Comparison of ENCODE assay signal across 14 mouse cellular contexts in genomic region chr3:20131350-20131720, GRCm38 (mm10). TPM values are rescaled to one million over a fixed set of nuclear protein-coding genes. Genes with fewer than 3 reads are reported as not detected.
A peak's percentile ranks its signal among the peaks of the same experiment; 100 is the strongest.
DNase-seq lines count a peak whose midpoint lies in the region; ATAC-seq and TF ChIP-seq lines count a peak whose summit lies in the region.
"Had no signal": no experiment of that assay in that cellular context is flagged by ENCODE, and none has a peak within 500 bp of the region (broad histone marks: within the 10 kb centered on the region; RNA-seq: fewer than 3 reads in every experiment).

No protein-coding gene starts in this region.

- no peak for ATAC-seq in heart, embryonic 14.5 days (ENCODE audit: insufficient number of reproducible peaks, insufficient read depth, low FRiP score, low read depth)
- ATAC-seq in heart, postnatal 0 days (ENCODE audit: insufficient read depth, low read depth), result no peak

- no peak for DNase-seq in heart, postnatal 4 days
- peak; percentile 71 for DNase-seq in NIH3T3 (ENCODE audit: low read depth)
- no peak for DNase-seq in heart, postnatal 0 days (ENCODE audit: low spot score)
- DNase-seq in lung, postnatal 36 days, result peak; percentile 65
- DNase-seq in right cerebral cortex, adult 18-20 months, result no peak
- DNase-seq in gastrocnemius, postnatal 25 days, result no peak
- DNase-seq: adrenal gland, postnatal 25 days; cerebellum, postnatal 14 days; liver, embryonic 13.5 days; thymus, postnatal 14 days had no signal

- H3K9ac ChIP-seq in heart, embryonic 14.5 days (ENCODE audit: low read length), result 0 out of 2 replicates have a peak overlapping the region, but pooled peaks have one; percentile 35
- H3K9ac ChIP-seq in heart, postnatal 0 days (replicated peaks; ENCODE audit: low read depth, low read length), result no peak overlapping the region
- H3K9ac ChIP-seq: kidney, embryonic 15.5 days; liver, embryonic 13.5 days; neural tube, embryonic 13.5 days had no signal

- peaks cover 87% of the 10 kb centered on the region for H3K36me3 ChIP-seq in heart, embryonic 14.5 days (ENCODE audit: control insufficient read depth, insufficient read depth, low read length)
- H3K36me3 ChIP-seq in heart, postnatal 0 days (replicated peaks; ENCODE audit: control insufficient read depth, insufficient read depth, low read length), result peaks cover 51% of the 10 kb centered on the region
- H3K36me3 ChIP-seq: neural tube, embryonic 13.5 days had no signal

- TF ChIP-seq EP300 in heart, postnatal 0 days (IDR thresholded peaks at IDR 0.05; ENCODE audit: low read depth), result no peak

- 44% methylated on average over 2 of the region's 2 CpGs for WGBS in heart, embryonic 14.5 days
- WGBS in heart, postnatal 0 days, result 32% methylated on average over 2 of the region's 2 CpGs

- H3K4me2 ChIP-seq in heart, embryonic 14.5 days (ENCODE audit: low read length), result no peak overlapping the region
- no peak overlapping the region for H3K4me2 ChIP-seq in heart, postnatal 0 days (ENCODE audit: low read depth, low read length)
- H3K4me2 ChIP-seq: kidney, embryonic 15.5 days; liver, embryonic 13.5 days; neural tube, embryonic 13.5 days had no signal

- no peak for TF ChIP-seq CTCF in heart, postnatal 0 days (IDR thresholded peaks at IDR 0.05; ENCODE audit: low read depth)

- peaks cover 27 to 67% of the 10 kb centered on the region in 2 experiments for H3K4me1 ChIP-seq in heart, embryonic 14.5 days (ENCODE audit: control insufficient read depth in 2 of 2, insufficient read depth in 2 of 2, low read length in 2 of 2)
- H3K4me1 ChIP-seq in heart, postnatal 0 days (ENCODE audit: control insufficient read depth, insufficient read depth), result peaks cover 33% of the 10 kb centered on the region
- H3K4me1 ChIP-seq: kidney, embryonic 15.5 days; liver, embryonic 13.5 days; midbrain, embryonic 10.5 days; neural tube, embryonic 13.5 days had no signal

- H3K27ac ChIP-seq in heart, embryonic 14.5 days (replicated peaks in 1 of 2; ENCODE audit: control insufficient read depth in 1 of 2, insufficient read depth in 1 of 2, low read depth in 2 of 2, low read length in 2 of 2), result peak overlapping the region; percentile 88 to 91
- peak overlapping the region; percentile 92 for H3K27ac ChIP-seq in heart, postnatal 0 days (ENCODE audit: low read depth)
- H3K27ac ChIP-seq: kidney, embryonic 15.5 days; liver, embryonic 13.5 days; midbrain, embryonic 10.5 days; neural tube, embryonic 13.5 days had no signal

- H3K27me3 ChIP-seq in heart, embryonic 14.5 days (ENCODE audit: control insufficient read depth, insufficient read depth, low read length), result no peaks in the 10 kb centered on the region
- no peaks in the 10 kb centered on the region for H3K27me3 ChIP-seq in heart, postnatal 0 days (ENCODE audit: control insufficient read depth, insufficient read depth, low read length)
- H3K27me3 ChIP-seq: kidney, embryonic 15.5 days; liver, embryonic 13.5 days; neural tube, embryonic 13.5 days had no signal

- no peak overlapping the region for H3K4me3 ChIP-seq in heart, embryonic 14.5 days (ENCODE audit: control insufficient read depth in 1 of 2, insufficient read depth in 1 of 2, low read depth in 1 of 2, low read length in 2 of 2)
- H3K4me3 ChIP-seq in heart, postnatal 0 days (ENCODE audit: low read depth, low read length), result no peak overlapping the region
- H3K4me3 ChIP-seq: kidney, embryonic 15.5 days; liver, embryonic 13.5 days; midbrain, embryonic 10.5 days; neural tube, embryonic 13.5 days had no signal

- H3K9me3 ChIP-seq in heart, embryonic 14.5 days (ENCODE audit: control insufficient read depth, low read length), result no peaks in the 10 kb centered on the region
- H3K9me3 ChIP-seq in heart, postnatal 0 days (replicated peaks; ENCODE audit: control insufficient read depth, low read length), result no peaks in the 10 kb centered on the region
- H3K9me3 ChIP-seq: kidney, embryonic 15.5 days; liver, embryonic 13.5 days; midbrain, embryonic 10.5 days; neural tube, embryonic 13.5 days had no signal

RNA-seq across cellular contexts. Expression of gene Gyg, which starts 23.8 kb away (rescaled TPM):
- polyA plus RNA-seq in heart, embryonic 14.5 days (2014; fragmentation: Nextera tagmentation; extraction: Ambion mirVana), result 778 and 797 TPM in 2 replicates
- total RNA-seq in heart, postnatal 4 days (2021), result 100 to 1,000 TPM; 226 to 231 TPM
- total RNA-seq in heart, postnatal 0 days (2014; rRNA removed; ENCODE audit: low replicate concordance), result 237 and 317 TPM in 2 replicates
- polyA plus RNA-seq in heart, postnatal 0 days (2015; fragmentation: Nextera tagmentation; extraction: Ambion mirVana), result 338 and 340 TPM in 2 replicates
- 100 to 1,000 TPM; 309 to 334 TPM for total RNA-seq in gastrocnemius, postnatal 25 days (2021)

Comparison
In these comparisons a context has a peak if more than half of its experiments do, and no peak if none do; other contexts are left out.
1. DNase-seq: peak in NIH3T3 (single experiment) and lung, postnatal 36 days (single experiment); none in heart, postnatal 4 days (single experiment), heart, postnatal 0 days (single experiment), right cerebral cortex, adult 18-20 months (single experiment) and gastrocnemius, postnatal 25 days (single experiment).